Mouse (Mus musculus) limb, embryonic 10.5 days (tissue): ENCODE measurements around the gene Elmo3. TPM values are rescaled to one million over a fixed set of nuclear protein-coding genes. Genes with fewer than 3 reads are reported as not detected.

ENCODE experiments used
- microRNA counts: library from miRNA; unstranded; fragments of <30 nt; microRNA quantifications from one replicate; lab custom pipeline; 2017
- microRNA-seq: library from miRNA; unstranded; fragments of <30 nt; microRNA quantifications from one replicate; pipeline ENCODE4, GENCODE M21; 2017
- polyA plus RNA-seq: library from polyadenylated mRNA; unstranded; fragments of >200 nt; fragmentation: Nextera tagmentation; extraction: Ambion mirVana; gene quantifications from 2 replicates; pipeline ENCODE4 v1.2.1, GENCODE M21; 2016

The Elmo3 gene
- polyA plus RNA-seq, 1 experiment from 2014 or later, result 2.7 TPM

MicroRNAs within 50 kb of the gene (microRNA counts, 519-probe panel; counts per million panel counts)
- 684 counts per million, percentile 72 among the panel's probes with 10 or more counts for microRNA mmu-miR-328 (lab: Ali Mortazavi, UCI)

Small RNA genes lying within 50 kb of the gene (microRNA-seq; reads per million reads assigned to microRNA genes)
- gene Gm27320 (not detected), gene Mir328 (111 reads per million, percentile 49 among the genes with 10 or more reads in this experiment)

Other genes with a start within 250 kb of the Elmo3 start
- not detected in 2 replicates for gene Ces3b, start 221.8 kb upstream of the Elmo3 start, polyA plus RNA-seq
- not detected in 2 replicates for gene Ces4a, start 173.8 kb upstream of the Elmo3 start, polyA plus RNA-seq
- gene Cbfb, start 134.9 kb upstream of the Elmo3 start, polyA plus RNA-seq, result 64.9 and 84.6 TPM in 2 replicates
- 25.4 and 26.6 TPM in 2 replicates for gene D230025D16Rik, start 80.5 kb upstream of the Elmo3 start, polyA plus RNA-seq
- gene B3gnt9, start 50.4 kb upstream of the Elmo3 start, polyA plus RNA-seq, result 1.4 and 1.7 TPM in 2 replicates
- 11.4 and 12.1 TPM in 2 replicates for gene Tradd, start 41.0 kb upstream of the Elmo3 start, polyA plus RNA-seq
- gene Fbxl8, start 41.0 kb upstream of the Elmo3 start, polyA plus RNA-seq, result 0.81 and 1.1 TPM in 2 replicates
- 0.10 TPM in 1 of 2 replicates, not detected in the other for gene Hsf4, start 35.8 kb upstream of the Elmo3 start, polyA plus RNA-seq
- gene Nol3, start 29.5 kb upstream of the Elmo3 start, polyA plus RNA-seq, result 0.40 and 0.45 TPM in 2 replicates
- 13.9 and 19.2 TPM in 2 replicates for gene 4931428F04Rik, start 15.7 kb upstream of the Elmo3 start, polyA plus RNA-seq
- gene Exoc3l, start 9.5 kb upstream of the Elmo3 start, polyA plus RNA-seq, result 11.5 and 15.1 TPM in 2 replicates
- gene E2f4, start 7.9 kb upstream of the Elmo3 start, polyA plus RNA-seq, result 144 and 160 TPM in 2 replicates
- 1.4 TPM in 2 replicates for gene Lrrc29, start 20.7 kb downstream of the Elmo3 start, polyA plus RNA-seq
- 102 and 105 TPM in 2 replicates for gene Tmem208, start 20.8 kb downstream of the Elmo3 start, polyA plus RNA-seq
- 2.2 TPM in 2 replicates for gene Fhod1, start 42.4 kb downstream of the Elmo3 start, polyA plus RNA-seq
- 4.5 and 6.3 TPM in 2 replicates for gene Slc9a5, start 43.2 kb downstream of the Elmo3 start, polyA plus RNA-seq
- 0.28 and 0.74 TPM in 2 replicates for gene Plekhg4, start 67.7 kb downstream of the Elmo3 start, polyA plus RNA-seq
- not detected in 2 replicates for gene Kctd19, start 107.9 kb downstream of the Elmo3 start, polyA plus RNA-seq
- not detected in 2 replicates for gene Lrrc36, start 108.0 kb downstream of the Elmo3 start, polyA plus RNA-seq
- 8.4 and 13.5 TPM in 2 replicates for gene Tppp3, start 165.9 kb downstream of the Elmo3 start, polyA plus RNA-seq
- gene Zdhhc1, start 191.3 kb downstream of the Elmo3 start, polyA plus RNA-seq, result 18.9 and 25.3 TPM in 2 replicates
- gene Hsd11b2, start 213.2 kb downstream of the Elmo3 start, polyA plus RNA-seq, result 78.2 and 83.2 TPM in 2 replicates